Mouse (Mus musculus): ENCODE measurements at regions not wholly inside any gene's neighbourhood (a gene's known extent, or its start where the extent isn't known, plus 50 kb on each side); places are given as distances from the start of the nearest gene placed in this dataset.

- DNase-seq (ENCODE audit: low spot score): no peak
Measured at GRCm38 (mm10) chr3:104586342-104587175, 51.9 kb upstream of the Slc16a1 start.

GRCm38 (mm10) chr3:104585303-104585702, 53.2 kb upstream of the Slc16a1 start:
- no peak for DNase-seq (ENCODE audit: low spot score)

- DNase-seq (ENCODE audit: low spot score): no peak
Measured at GRCm38 (mm10) chr3:104583236-104583635, 55.2 kb upstream of the Slc16a1 start.

GRCm38 (mm10) chr3:104582521-104582920, 55.9 kb upstream of the Slc16a1 start:
- DNase-seq (ENCODE audit: low spot score): no peak

GRCm38 (mm10) chr3:104579186-104579585, 59.3 kb upstream of the Slc16a1 start:
- no peak for DNase-seq (ENCODE audit: low spot score)

DNA sequence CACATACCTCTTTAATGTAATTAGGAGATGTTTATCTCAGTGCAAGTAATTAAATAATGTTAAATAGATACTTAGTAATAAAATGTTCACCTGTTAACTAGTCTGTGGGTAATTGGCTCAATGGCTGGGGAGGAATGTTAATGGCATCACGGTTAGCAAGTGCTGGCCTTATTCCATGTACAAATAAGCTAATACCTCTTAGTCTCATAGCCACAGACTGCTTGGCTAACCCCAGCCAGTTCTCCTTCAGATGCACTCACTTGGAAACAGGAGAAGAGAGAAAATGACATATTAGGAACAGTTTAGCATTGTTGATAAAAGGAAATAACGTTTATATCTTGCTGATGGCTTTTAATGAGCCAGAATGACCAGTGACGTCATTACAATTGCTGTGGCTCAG, 60.1 kb upstream of the Slc16a1 start:
- DNase-seq (ENCODE audit: low spot score): no peak

DNA sequence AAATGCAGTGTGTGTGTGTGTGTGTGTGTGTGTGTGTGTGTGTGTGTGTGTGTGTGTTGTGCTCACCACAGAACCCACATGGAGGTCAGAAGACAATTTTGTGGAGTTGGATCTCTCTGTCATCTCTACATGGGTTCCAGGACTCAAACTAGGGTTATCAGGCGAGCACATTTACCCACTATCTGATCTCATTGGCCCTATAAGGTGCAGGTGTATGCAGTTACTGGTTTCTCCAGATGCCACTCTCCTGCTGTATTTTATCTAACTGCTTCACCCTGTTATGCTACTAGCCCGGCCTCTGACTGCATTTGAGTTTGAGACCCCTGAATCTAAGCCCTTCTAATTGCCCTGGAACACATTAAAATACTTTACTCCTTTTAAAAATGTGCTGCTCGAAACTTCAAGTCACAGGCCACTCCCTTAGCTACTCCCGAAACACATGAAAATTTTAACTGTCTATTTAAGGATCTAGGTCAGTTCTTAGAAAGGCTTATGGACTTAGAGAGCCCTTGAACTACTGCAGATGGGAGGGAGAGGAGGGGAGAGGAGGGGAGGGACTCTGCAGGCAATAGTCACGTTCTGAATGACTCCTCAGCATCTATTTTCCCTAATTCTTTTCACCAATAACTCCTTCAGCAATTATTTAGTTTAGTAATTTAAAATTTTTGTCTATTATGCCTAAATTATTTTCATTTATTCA, 61.1 kb upstream of the Slc16a1 start:
- no peak for DNase-seq (ENCODE audit: low spot score)

DNA sequence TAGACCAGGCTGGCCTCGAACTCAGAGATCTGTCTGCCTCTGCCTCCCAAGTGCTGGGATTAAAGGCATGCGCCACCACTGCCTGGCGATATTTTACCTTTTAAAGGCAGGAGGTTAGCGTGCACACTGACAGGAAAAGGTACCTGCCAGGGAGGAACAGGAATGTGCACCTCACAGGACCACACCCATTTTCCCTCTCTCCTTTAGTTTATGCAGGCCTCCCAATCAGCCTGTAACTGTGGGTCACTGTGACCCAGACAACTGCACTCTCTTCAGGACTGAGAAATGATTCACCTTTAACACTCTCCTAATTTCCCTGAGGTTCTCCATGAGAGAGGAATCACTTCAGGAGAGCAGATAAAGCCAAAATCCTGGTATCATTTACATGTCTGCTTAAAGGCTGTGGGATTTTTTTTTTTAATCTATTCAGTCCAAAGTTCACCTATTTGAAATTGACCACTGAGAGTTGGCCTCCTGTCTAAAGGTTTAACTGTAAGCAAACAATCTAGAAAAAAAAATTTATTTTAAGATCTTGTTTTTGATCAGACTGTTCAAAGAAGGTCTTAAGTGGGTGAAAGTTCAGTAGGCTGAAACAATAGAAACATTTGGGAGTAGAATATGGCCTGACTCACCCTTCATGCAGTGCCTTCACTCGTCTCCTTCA, 61.7 kb upstream of the Lrig2 start:
- DNase-seq (ENCODE audit: low spot score): no peak

DNA sequence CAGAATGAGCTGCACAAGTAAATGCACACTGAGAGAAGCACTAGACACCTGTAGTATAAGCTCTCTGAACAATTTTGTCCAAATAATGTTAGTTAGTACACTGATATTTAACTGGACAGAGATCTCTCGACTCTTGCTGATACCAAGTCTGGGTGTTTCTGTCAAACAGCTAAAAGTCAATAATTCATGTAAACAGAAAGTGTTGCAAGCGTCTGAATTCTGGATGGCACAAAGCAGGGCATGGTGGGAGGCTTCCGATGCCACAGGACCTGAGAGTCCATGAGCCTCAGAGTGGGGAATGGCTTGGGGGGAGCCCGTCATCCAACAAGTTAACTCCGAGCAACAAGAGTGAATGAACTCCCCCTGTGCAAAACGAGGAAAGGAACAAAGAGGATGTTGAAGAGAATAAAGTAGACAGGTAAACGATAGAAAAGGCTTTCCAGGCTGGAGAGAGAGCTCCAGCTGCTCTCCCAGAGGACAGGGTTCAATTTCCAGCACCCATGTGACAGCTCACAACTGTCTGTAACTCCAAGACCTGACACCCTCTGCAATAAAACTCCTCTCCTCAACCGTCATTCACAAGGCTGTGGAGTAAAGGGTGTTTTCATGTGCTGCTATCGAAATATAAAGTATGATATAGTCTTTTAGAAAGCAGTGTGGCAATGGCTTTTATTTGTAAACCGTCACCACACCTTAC, 60.4 kb upstream of the Lrig2 start:
- DNase-seq (ENCODE audit: low spot score): no peak

DNA sequence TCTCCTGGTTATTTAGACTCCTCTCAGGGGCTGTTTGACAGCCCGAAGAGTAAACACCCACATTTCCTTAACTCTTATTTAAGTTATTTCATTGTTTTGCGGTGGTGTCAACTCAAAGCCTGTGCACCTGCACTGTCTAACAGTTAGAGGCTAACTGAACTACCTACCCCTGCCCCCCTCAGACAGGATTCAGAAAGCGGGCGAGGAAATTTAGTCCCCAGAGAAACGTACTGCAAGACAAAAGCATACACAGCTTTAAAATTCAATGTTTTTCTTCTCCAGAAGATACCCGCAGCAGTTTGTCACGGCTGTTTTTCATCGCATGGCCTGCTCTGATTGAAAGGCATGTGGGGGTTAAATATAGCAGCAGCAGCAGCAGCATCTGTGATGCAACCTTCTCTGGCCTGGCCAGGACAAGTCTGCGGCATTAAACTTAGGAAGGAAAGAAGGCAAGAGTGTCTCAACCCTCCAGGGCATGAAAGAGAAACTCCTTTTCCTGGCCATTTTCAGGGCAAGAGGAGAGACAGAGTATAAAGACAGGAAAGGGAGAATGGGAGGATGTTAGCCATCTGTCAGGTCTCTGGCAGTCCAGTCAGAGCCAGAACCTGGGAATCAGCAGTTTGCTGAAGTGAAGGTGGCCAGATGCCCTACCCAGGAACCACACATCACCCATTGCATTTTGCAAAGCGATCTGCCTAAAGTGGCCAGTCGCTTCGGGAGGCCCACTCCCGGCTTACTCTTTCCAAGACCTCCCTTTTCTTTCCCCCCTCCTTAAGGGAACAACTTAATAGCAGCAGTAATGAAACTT, 53.9 kb upstream of the Lrig2 start:
- DNase-seq (ENCODE audit: low spot score): peak; percentile 43

- no peak for DNase-seq (ENCODE audit: low spot score)
Measured at GRCm38 (mm10) chr3:104564857-104565256, 53.1 kb upstream of the Lrig2 start.

- no peak for DNase-seq (ENCODE audit: low spot score)
Measured at GRCm38 (mm10) chr3:104561567-104561966, 49.8 kb upstream of the Lrig2 start.
